Mouse (Mus musculus) kidney, adult 8-10 months (tissue): ENCODE measurements around the gene 4933428G20Rik.

Experiments used
- DNase-seq, 2 experiments: peaks; one replicate each; pipeline ENCODE4 v3.0.0; 2022

Gene 4933428G20Rik

DNA sequence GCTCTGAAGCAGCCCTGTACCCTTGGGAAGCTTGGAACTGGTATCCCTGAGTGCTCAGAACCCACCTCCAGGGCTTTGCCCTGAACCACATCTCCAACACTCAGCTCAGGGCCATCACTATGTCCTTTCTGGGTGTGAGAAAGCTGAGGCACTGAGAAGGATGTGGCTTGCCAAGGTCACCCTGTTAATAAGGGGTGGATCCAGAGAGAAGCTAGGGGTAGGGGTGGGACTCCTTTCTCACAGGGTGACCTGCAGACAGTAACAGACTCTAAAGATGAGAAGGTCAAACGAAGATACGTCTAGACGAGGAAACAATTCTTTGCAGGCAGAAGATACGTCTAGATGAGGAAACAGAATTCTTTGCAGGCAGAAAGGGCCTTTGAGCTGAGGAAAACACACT is 2.7 kb upstream of the 4933428G20Rik start:
- DNase-seq: no peak

- no peak for DNase-seq
These were observed 2.2 kb upstream of the 4933428G20Rik start for GRCm38 (mm10) chr11:97502383-97502782.

- DNase-seq: no peak
These were observed 744 bp upstream of the 4933428G20Rik start for GRCm38 (mm10) chr11:97500720-97501448.

DNA sequence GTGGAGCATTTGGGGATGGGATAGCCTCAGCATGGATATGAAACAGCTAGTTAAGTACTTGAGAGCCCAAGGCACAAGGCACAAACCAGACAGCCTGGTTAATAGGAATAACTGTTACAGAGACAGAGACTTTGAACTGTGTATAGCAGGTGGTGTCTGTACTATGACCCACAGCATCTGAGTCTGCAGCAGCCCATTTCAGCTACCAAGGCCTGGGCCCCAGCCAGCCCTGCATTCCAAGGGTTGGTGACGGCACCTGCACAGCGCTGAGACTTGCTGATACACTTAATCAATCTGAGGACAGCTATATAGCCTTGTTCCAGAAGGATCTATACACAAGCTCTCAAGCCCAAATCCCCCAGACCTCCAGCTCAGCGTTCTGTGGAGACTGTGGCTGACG is 2.6 kb downstream of the 4933428G20Rik start:
- DNase-seq: peak; percentile 85 to 87

DNA sequence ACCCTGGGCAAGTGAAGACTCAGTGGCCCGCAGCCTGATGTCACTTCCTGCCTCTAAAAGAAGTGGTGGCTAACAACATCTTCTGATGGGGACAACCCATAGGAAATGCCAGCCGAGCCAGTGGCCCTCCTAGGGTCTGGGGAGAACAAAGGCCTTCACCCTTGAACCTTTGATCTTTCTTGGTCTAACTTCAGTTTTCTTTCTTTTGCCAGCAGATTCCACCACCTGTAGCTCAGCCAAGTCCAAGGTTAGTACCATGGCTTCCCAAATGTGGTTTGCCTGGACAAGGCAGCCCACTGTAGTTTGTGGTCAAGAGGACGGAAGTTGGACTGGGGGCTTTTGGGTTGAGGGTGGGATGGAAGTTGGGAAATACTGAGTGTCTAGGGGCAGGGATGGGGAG is 7.3 kb downstream of the 4933428G20Rik start:
- DNase-seq: peak; percentile 36 to 46

GRCm38 (mm10) chr11:97491640-97492039 is 8.5 kb downstream of the 4933428G20Rik start:
- no peak for DNase-seq

DNA sequence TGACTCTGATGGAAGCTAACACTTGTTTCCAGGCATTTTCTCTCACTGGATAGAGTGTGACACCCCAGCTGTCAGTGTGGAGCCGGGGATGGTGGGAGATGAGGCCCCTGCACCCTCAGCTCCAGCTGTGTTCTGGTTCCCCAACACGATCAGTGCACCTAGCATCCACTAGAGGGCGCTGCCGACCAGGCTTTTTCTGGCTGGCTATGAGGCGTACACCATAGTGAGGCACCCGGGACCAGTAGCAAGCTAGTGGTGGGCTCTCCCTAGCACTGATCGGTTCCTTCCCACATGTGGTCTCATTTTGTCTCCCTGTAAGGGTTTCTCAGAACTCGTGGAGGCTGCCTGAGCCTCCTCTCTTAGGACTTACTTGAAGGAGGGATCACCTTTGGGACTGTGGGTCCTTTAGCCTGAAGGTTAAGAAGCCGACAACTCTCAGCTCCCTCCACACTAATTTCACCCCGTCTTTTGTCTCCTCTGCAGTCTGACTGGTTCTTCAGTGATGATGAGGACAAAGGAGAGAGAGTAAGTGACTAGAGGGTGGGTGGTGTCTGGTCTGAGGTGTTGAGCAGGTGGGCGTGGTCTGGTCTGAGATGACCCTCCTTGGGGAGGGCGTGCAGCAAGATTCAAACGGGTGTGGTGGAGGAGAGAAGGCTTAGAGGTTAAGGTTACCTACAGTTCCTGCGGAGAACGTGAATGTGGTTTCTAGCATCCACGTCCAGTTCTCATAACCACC is 10.4 kb downstream of the 4933428G20Rik start:
- peak; percentile 57 to 83 for DNase-seq

GRCm38 (mm10) chr11:97487656-97488055 is 12.5 kb downstream of the 4933428G20Rik start:
- no peak for DNase-seq

DNA sequence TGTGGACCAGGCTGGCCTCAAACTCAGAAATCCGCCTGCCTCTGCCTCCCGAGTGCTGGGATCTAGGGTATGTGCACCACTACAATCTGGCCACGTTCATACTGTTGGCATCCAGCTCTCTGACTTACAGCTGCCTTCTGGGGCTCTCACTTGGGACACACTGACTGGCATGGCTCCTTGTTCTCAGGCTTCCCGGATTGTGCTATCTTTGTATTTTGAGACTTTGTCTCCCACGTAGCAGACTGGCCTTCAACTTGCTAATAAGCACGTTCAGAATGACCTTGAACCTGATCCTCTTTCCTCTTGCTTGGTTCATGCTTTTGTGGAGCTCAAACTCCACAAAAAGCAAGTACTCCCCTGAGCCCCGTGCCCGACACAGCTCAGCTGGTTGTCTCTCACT is 14.5 kb downstream of the 4933428G20Rik start:
- DNase-seq: no peak

GRCm38 (mm10) chr11:97479824-97480223 is 20.3 kb downstream of the 4933428G20Rik start:
- DNase-seq: no peak

GRCm38 (mm10) chr11:97479085-97479484 is 21.1 kb downstream of the 4933428G20Rik start:
- DNase-seq: no peak

- DNase-seq: no peak
These were observed 21.8 kb downstream of the 4933428G20Rik start for GRCm38 (mm10) chr11:97478345-97478744.

- DNase-seq: peak in 1 of 2 experiments; percentile 22
These were observed 22.7 kb downstream of the 4933428G20Rik start for GRCm38 (mm10) chr11:97477431-97477830.

DNA sequence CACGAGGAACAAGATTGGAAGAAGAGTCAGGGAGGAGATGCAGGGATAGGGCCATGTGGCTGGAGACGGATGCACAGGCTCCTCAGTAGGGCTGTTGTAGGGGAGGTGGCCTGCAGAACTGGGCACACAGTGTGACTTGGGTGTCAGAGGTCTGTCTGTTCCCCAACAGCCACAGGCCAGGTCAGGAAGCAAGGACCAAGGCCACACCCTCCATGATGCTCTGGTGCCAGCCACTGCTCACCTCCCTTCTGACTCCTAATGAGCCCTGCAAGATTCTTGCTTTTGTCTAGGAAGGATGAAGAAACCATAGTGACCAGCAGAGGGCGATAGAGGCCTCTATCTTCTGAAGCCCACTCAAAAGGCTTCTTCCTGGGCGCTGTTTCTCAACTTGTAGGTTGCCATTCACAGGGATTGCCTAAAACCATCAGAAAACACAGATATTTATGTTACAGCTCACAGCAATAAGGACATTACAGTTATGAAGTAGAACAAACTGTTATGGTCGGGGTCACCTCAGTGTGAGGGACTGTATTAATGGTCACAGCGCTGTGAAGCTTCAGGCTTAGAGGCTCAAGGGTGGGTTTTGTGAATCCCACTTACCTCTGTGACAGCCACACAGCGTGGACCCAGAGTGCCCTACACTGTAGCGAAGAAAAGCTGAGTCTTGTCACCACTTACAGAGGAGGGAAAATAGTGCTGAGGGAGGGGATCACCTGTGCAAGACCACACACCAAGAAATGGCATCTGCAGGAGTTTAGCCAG is 23.6 kb downstream of the 4933428G20Rik start:
- DNase-seq: peak; percentile 43 to 63

GRCm38 (mm10) chr11:97471276-97471675 is 28.9 kb downstream of the 4933428G20Rik start:
- DNase-seq: no peak

DNA sequence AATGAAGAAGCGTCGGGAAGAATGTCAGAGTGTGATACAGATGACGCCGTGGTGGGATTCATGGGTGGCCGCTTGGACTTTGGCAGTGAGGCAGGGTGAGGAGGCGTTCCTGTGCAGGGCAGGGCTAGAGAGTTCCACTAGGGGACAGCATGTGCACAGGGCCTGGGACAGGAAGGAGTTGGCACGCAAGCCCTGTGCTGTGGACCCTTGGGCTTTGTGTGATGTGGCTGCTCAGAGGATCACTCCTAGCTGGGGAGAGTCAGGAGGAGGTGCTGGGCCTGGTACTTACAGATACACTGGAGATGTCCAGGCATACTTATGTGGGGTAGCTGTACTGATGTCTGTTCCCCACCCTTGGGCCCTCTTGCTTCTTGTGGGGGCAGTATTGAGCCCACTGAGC is 30.3 kb downstream of the 4933428G20Rik start:
- no peak for DNase-seq

GRCm38 (mm10) chr11:97468639-97469287 is 31.4 kb downstream of the 4933428G20Rik start:
- peak; percentile 69 to 88 for DNase-seq

GRCm38 (mm10) chr11:97466444-97467160 is 33.5 kb downstream of the 4933428G20Rik start:
- no peak for DNase-seq

GRCm38 (mm10) chr11:97465957-97466356 is 34.2 kb downstream of the 4933428G20Rik start:
- no peak for DNase-seq

DNA sequence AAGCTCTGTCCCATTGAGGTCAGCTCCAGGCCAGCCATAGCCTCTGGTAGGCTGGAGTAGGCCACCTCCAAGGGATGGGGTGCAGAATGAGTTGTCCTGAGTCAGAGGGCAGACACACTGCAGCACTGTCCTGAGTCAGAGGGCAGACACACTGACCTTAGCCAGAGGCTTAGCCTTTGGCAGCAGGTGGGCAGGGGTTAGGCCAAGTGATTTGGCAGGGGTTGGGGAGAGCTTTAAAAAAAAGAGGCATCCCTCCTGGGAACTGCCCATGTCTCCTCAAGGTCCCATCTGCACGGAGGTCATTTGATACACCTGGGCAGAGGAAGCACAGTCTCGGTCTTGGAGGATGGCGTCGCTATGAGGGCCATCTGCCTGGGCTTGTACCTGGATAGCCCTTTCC is 36.1 kb downstream of the 4933428G20Rik start:
- DNase-seq: no peak

DNA sequence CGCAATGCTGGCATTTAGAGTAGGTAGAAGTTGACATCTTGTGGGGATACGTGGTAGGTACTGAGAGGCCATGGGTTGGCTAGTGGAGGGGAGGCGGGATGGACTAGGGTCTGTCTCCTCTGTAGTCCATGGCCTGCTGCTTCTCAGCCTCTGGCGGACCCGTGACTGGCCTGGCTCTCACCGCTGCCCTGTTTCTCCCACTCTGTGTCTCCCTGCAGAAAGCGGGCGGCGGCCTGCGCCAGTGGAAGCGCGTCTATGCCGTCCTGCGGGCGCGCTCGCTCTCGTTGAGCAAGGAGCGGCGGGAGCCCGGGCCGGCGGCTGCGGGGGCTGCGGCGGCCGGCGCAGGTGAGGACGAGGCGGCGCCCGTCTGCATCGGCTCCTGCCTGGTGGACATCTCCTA is 37.0 kb downstream of the 4933428G20Rik start:
- DNase-seq: no peak

GRCm38 (mm10) chr11:97462538-97462937 is 37.6 kb downstream of the 4933428G20Rik start:
- no peak for DNase-seq
